Mouse (Mus musculus) intestine, postnatal 0 days (tissue): ENCODE data around the gene Sap18. TPM values are rescaled to one million over a fixed set of nuclear protein-coding genes. Genes with fewer than 3 reads are reported as not detected.
"Not testable (repeated sequence)": the region's sequence is repeated elsewhere in the genome, so short reads cannot be mapped to it uniquely, and the experiment has no call there.

Experiments used
- ATAC-seq: fragments of 200-750 bp; cut with Nextera tagmentation; 2 replicates; pipeline ENCODE4 v1.8.0; 2017; ENCODE audit warnings: mild to moderate bottlenecking, moderate TSS enrichment, moderate library complexity
- H3K27ac ChIP-seq: fragments of 300-500 bp; sonication (generic); 2 replicates; pipeline ENCODE4 v1.5.1; 2014; ENCODE audit warnings: mild to moderate bottlenecking, low read depth, low read length, moderate library complexity
- H3K27me3 ChIP-seq: fragments of 300-500 bp; sonication (generic); replicated peaks from 2 replicates; pipeline ENCODE4 v1.6.1; 2014; ENCODE audit warnings: low read length, mixed read lengths; ENCODE audit not compliant: control insufficient read depth, insufficient read depth
- H3K36me3 ChIP-seq: fragments of 300-500 bp; sonication (generic); 2 replicates; pipeline ENCODE4 v1.6.1; 2014; ENCODE audit warnings: mild to moderate bottlenecking, moderate library complexity; ENCODE audit not compliant: control insufficient read depth, insufficient read depth
- H3K4me1 ChIP-seq: fragments of 300-500 bp; sonication (generic); replicated peaks from 2 replicates; pipeline ENCODE4 v1.6.1; 2014; ENCODE audit warnings: antibody characterized with exemption, low read length, mixed read lengths; ENCODE audit not compliant: control insufficient read depth, insufficient read depth
- H3K4me2 ChIP-seq: fragments of 300-500 bp; sonication (generic); replicated peaks from 2 replicates; pipeline ENCODE4 v1.6.1; 2014; ENCODE audit warnings: low read depth, mild to moderate bottlenecking, moderate library complexity
- H3K4me3 ChIP-seq: fragments of 300-500 bp; sonication (generic); 2 replicates; pipeline ENCODE4 v1.5.1; 2014; ENCODE audit warnings: low read depth, low read length
- H3K9ac ChIP-seq: fragments of 300-500 bp; sonication (generic); 2 replicates; pipeline ENCODE4 v1.6.1; 2014; ENCODE audit warnings: mild to moderate bottlenecking, low read depth, low read length
- H3K9me3 ChIP-seq: fragments of 300-500 bp; sonication (generic); 2 replicates; pipeline ENCODE4 v1.6.1; 2016; ENCODE audit warnings: mixed run types; ENCODE audit not compliant: control insufficient read depth
- CTCF ChIP-seq: sonication (generic); IDR thresholded peaks from 2 replicates; pipeline ENCODE4 v1.5.1; 2016; ENCODE audit warnings: low read depth, mild to moderate bottlenecking, control low read depth, antibody characterized with exemption, moderate library complexity
- WGBS: fragments of 180-500 bp; shearing (Covaris S2); extraction: QIAGEN DNeasy Blood & Tissue Kit; methylation state at CpG from one replicate; pipeline ENCODE4 v1.1.7; 2014; 5-methylcytosine and 5-hydroxymethylcytosine counted together
- microRNA-seq: library from miRNA; unstranded; fragments of <30 nt; microRNA quantifications from one replicate; pipeline ENCODE4, GENCODE M21; 2016
- polyA plus RNA-seq: library from polyadenylated mRNA; unstranded; fragments of >200 nt; fragmentation: Nextera tagmentation; extraction: Ambion mirVana; gene quantifications from 2 replicates; pipeline ENCODE4 v1.2.1, GENCODE M21; 2015

Sap18 gene
- polyA plus RNA-seq, 1 experiment from 2014 or later: 11.1 TPM

GRCm38 (mm10) chr14:57848646-57849045 is 50.7 kb downstream of the Sap18 start:
- Histone ChIP-seq H3K36me3 (peaks cover 28% of the 10 kb centered on the region), H3K9me3 (no peaks in the 10 kb centered on the region), H3K27me3 (no peaks in the 10 kb centered on the region), H3K4me3 (no peak overlapping the region), H3K9ac (no peak overlapping the region), H3K4me2 (no peak overlapping the region), H3K4me1 (no peaks in the 10 kb centered on the region), H3K27ac (no peak overlapping the region)
- WGBS: 98% methylated on average over 2 of the region's 2 CpGs
- no peak for TF ChIP-seq CTCF
- ATAC-seq: no peak

GRCm38 (mm10) chr14:57850330-57850729 is 52.4 kb downstream of the Sap18 start:
- no peak for ATAC-seq
- H3K36me3 ChIP-seq: peaks cover 17% of the 10 kb centered on the region
- 81% methylated on average over 3 of the region's 3 CpGs for WGBS

DNA sequence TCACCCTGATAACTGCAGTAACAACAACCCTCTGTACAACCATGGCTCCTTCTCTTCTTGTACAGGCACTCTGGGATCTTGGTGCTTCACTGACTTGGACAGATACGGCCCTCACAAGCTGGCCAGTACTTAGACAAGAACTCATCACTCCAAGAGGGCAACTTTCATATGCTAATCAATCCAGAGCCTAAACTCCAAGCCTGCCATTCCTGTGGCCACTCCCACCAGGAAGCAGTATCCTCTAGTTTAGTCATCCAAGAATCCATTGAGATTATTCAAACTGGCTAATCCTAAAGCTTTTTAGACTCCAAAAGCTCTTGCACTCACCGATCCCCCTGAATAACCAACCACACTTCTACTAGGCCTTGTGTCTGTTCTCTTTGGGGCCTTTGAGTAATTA is 55.0 kb downstream of the Sap18 start:
- Histone ChIP-seq H3K36me3 (peaks cover 13% of the 10 kb centered on the region; the same call in 1 of the 2 replicates), H3K4me3 (no peak overlapping the region), H3K9ac (no peak overlapping the region), H3K4me2 (no peak overlapping the region), H3K27me3 (no peaks in the 10 kb centered on the region), H3K4me1 (no peaks in the 10 kb centered on the region), H3K27ac (no peak overlapping the region), H3K9me3 (no peaks in the 10 kb centered on the region)
- 88% methylated on average over 2 of the region's 2 CpGs for WGBS
- TF ChIP-seq CTCF: no peak
- ATAC-seq: no peak

More at GRCm38 (mm10) chr14:57850330-57850729, 52.4 kb downstream of the Sap18 start:
- H3K9me3 ChIP-seq: no peaks in the 10 kb centered on the region
- H3K27me3 ChIP-seq: no peaks in the 10 kb centered on the region
- TF ChIP-seq CTCF: no peak
- H3K4me2 ChIP-seq: no peak overlapping the region
- H3K9ac ChIP-seq: no peak overlapping the region
- no peak overlapping the region for H3K27ac ChIP-seq
- H3K4me3 ChIP-seq: no peak overlapping the region
- H3K4me1 ChIP-seq: no peaks in the 10 kb centered on the region

- ATAC-seq, H3K4me2 ChIP-seq, H3K4me1 ChIP-seq: not testable (repeated sequence)
Measured at GRCm38 (mm10) chr14:57856037-57856436, 58.1 kb downstream of the Sap18 start.

More at GRCm38 (mm10) chr14:57856037-57856436, 58.1 kb downstream of the Sap18 start:
- H3K36me3 ChIP-seq, H3K9ac ChIP-seq, H3K27me3 ChIP-seq, H3K4me3 ChIP-seq, H3K9me3 ChIP-seq, H3K27ac ChIP-seq: not testable (repeated sequence)
- peak; percentile 18 for TF ChIP-seq CTCF

Small RNAs within 50 kb of the gene (microRNA-seq; reads per million reads assigned to microRNA genes)
- gene Mir3077: not detected

Other genes with a start within 250 kb of the Sap18 start
- gene Eef1akmt1, start 226.6 kb upstream of the Sap18 start, polyA plus RNA-seq: 53.2 and 56.6 TPM in 2 replicates
- 6.2 and 7.3 TPM in 2 replicates for gene Xpo4, start 132.8 kb upstream of the Sap18 start, polyA plus RNA-seq
- not detected in 2 replicates for gene Gm49361, start 52.1 kb upstream of the Sap18 start, polyA plus RNA-seq
- 8.6 and 9.6 TPM in 2 replicates for gene Lats2, start 39.8 kb upstream of the Sap18 start, polyA plus RNA-seq
- 5.3 and 5.8 TPM in 2 replicates for gene Ska3, start 28.0 kb downstream of the Sap18 start, polyA plus RNA-seq
- 211 and 220 TPM in 2 replicates for gene Mrpl57, start 28.1 kb downstream of the Sap18 start, polyA plus RNA-seq
- 28.8 and 32.8 TPM in 2 replicates for gene Zdhhc20, start 92.1 kb downstream of the Sap18 start, polyA plus RNA-seq
- 66.5 and 70.0 TPM in 2 replicates for gene Micu2, start 201.1 kb downstream of the Sap18 start, polyA plus RNA-seq